In the genomic region with DNA sequence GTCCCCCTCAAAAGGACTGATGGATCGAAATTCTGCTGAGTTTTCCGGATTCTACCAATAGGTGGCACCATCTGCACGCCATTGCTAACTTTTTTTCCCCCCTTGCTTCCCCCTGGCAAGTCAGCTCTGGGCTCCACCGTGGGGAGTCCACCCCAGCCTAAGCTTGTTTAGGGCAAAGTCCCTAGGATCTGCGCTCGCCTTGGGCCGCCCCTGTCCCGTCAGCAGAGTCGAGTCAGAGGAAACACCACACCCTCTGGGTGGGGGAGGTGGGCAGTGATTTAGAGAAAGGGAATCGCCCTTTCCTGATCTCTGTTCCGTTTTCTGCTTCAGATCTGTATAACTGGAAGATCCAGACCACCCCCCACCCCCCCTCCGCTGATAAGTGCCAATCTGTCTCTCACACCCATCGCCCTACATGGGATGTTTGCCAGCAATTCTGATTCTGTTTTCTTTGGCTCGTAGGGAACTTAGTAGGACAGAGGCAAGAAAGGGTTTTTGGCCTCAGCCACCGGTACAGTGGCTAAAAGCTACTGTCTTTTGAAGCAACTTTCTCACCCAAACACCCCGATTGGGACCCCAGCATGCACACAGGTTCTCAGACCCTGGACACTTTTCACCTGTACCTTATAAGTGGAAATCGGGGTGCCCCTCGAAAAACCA, we compare ENCODE assay signal across 8 mouse cellular contexts. TPM values are rescaled to one million over a fixed set of nuclear protein-coding genes. Genes with fewer than 3 reads are reported as not detected.
DNase-seq lines count a peak whose midpoint lies in the region; TF ChIP-seq lines count a peak whose summit lies in the region.

No protein-coding gene starts in this region.

- H3K4me2 ChIP-seq in myocyte (ENCODE audit: low read depth) = peak overlapping the region; percentile 94

- 9% methylated on average over 18 of the region's 18 CpGs for WGBS in liver, adult 2 months

- H3K4me3 ChIP-seq in liver, adult 2 months (ENCODE audit: insufficient read depth, low read depth, low read length) = peak overlapping the region; percentile 47; the same call in 1 of the 2 replicates
- H3K4me3 ChIP-seq in myocyte = peak overlapping the region; percentile 16

- TF ChIP-seq POLR2A in liver, adult 2 months (IDR thresholded peaks at IDR 0.05; ENCODE audit: extremely low read depth, insufficient read depth, low read length) = no peak
- no peak for TF ChIP-seq POLR2A in myocyte (IDR thresholded peaks at IDR 0.05; ENCODE audit: insufficient read length, low read depth)

- H3K36me3 ChIP-seq in liver, adult 2 months (ENCODE audit: control insufficient read depth, insufficient read depth, low read length) = no peaks in the 10 kb centered on the region
- H3K36me3 ChIP-seq in myocyte (ENCODE audit: control insufficient read depth, insufficient read depth) = no peaks in the 10 kb centered on the region

- no peak overlapping the region for H3ac ChIP-seq in myocyte (ENCODE audit: control insufficient read depth, insufficient read length)

- no peaks in the 10 kb centered on the region; the same call in 1 of the 2 replicates for H3K79me2 ChIP-seq in liver, adult 2 months (ENCODE audit: control insufficient read depth, insufficient read depth, low read length)
- no peaks in the 10 kb centered on the region for H3K79me2 ChIP-seq in myocyte (ENCODE audit: control insufficient read depth, insufficient read depth)

- peak; percentile 56 to 72 for DNase-seq in right cerebral cortex, postnatal 10 days (ENCODE audit: low spot score in 2 of 2)
- no peak for DNase-seq in right cerebral cortex, adult 18-20 months
- DNase-seq in cerebellum, postnatal 14 days = peak; percentile 71 to 74
- peak; percentile 68 for DNase-seq in gastrocnemius, postnatal 25 days
- peak; percentile 83 for DNase-seq in induced T-regulatory cell, adult 2 months (ENCODE audit: low read depth)
- peak; percentile 56 for DNase-seq in liver, adult 2 months (ENCODE audit: extremely low read depth, low read depth, low spot score)
- peak; percentile 69 for DNase-seq in testis, postnatal 10 days (ENCODE audit: low spot score)

- H3K9ac ChIP-seq in liver, adult 2 months (ENCODE audit: low read depth, low read length) = peak overlapping the region; percentile 40

- peak; percentile 73 for TF ChIP-seq CTCF in liver, adult 2 months (IDR thresholded peaks at IDR 0.05; ENCODE audit: low read depth, low read length)

- no peaks in the 10 kb centered on the region for H3K27me3 ChIP-seq in liver, adult 2 months (ENCODE audit: control insufficient read depth, insufficient read depth, low read length)
- H3K27me3 ChIP-seq in myocyte (ENCODE audit: control insufficient read depth, insufficient read depth, insufficient read length) = no peaks in the 10 kb centered on the region

- H3K4me1 ChIP-seq in liver, adult 2 months (ENCODE audit: control insufficient read depth, insufficient read depth, low read length) = no peaks in the 10 kb centered on the region

- no peak overlapping the region for H3K27ac ChIP-seq in liver, adult 2 months (replicated peaks; ENCODE audit: insufficient read depth, low read depth, low read length)

TF ChIP-seq in myocyte, 11 proteins besides CTCF, POLR2A, EP300 and RAD21:
- TF ChIP-seq REST (IDR thresholded peaks at IDR 0.05; ENCODE audit: insufficient read depth, insufficient read length) (no peak), CEBPB (IDR thresholded peaks at IDR 0.05; ENCODE audit: insufficient read depth, poor library complexity, severe bottlenecking) (no peak), TCF12 (IDR thresholded peaks at IDR 0.05; ENCODE audit: insufficient read depth, poor library complexity, severe bottlenecking) (no peak), TCF3 (IDR thresholded peaks at IDR 0.05; ENCODE audit: insufficient read length, low read depth) (no peak), MAX (IDR thresholded peaks at IDR 0.05; ENCODE audit: low read depth) (no peak), MYOG (IDR thresholded peaks at IDR 0.05; ENCODE audit: control insufficient read depth in 1 of 3, insufficient read depth in 1 of 3, insufficient read length in 2 of 3, low read depth in 2 of 3) (no peak), MYOD1 (IDR thresholded peaks at IDR 0.05; ENCODE audit: control insufficient read depth in 1 of 3, insufficient read length in 2 of 3, low read depth in 2 of 3) (no peak), USF1 (IDR thresholded peaks at IDR 0.05; ENCODE audit: low read depth) (no peak), E2F4 (IDR thresholded peaks at IDR 0.05; ENCODE audit: insufficient read depth) (no peak), SRF (IDR thresholded peaks at IDR 0.05; ENCODE audit: control insufficient read depth, insufficient read length, low read depth) (no peak), POLR2AphosphoS2 (IDR thresholded peaks at IDR 0.05; ENCODE audit: insufficient read length, low read depth) (no peak)

RNA-seq across cellular contexts. Expression of gene Foxo1, which starts 10.2 kb away (rescaled TPM):
- 10 to 100 TPM; 15.5 to 19.3 TPM for total RNA-seq in gastrocnemius, postnatal 25 days (2021)
- total RNA-seq in liver, adult 2 months (2014; rRNA removed) = 6.5 and 10.3 TPM in 2 replicates
- 5.8 and 7.4 TPM in 2 replicates for polyA plus RNA-seq in liver, adult 2 months (2012; rRNA removed)
- polyA plus RNA-seq in myocyte (2012; fragmentation: generic; extraction: Trizol) = 7.2 TPM
